Mouse (Mus musculus) liver, postnatal 0 days (tissue): Measurements from ENCODE around the gene Plcl2. TPM values are rescaled to one million over a fixed set of nuclear protein-coding genes. Genes with fewer than 3 reads are reported as not detected.

ENCODE experiments used
- ATAC-seq: fragments of 200-750 bp; cut with Nextera tagmentation; 2 replicates; pipeline ENCODE4 v1.8.0; 2017; ENCODE audit warnings: mild to moderate bottlenecking, moderate library complexity
- DNase-seq: peaks from one replicate; pipeline ENCODE4 v3.0.0-alpha.2; 2016
- H3K27ac ChIP-seq: fragments of 300-500 bp; sonication (generic); 2 replicates; pipeline ENCODE4 v1.5.1; 2014; ENCODE audit warnings: antibody characterized with exemption, moderate library complexity, mild to moderate bottlenecking, low read depth
- H3K27me3 ChIP-seq: fragments of 300-500 bp; sonication (generic); 2 replicates; pipeline ENCODE4 v1.6.1; 2014; ENCODE audit warnings: low read length, control low read depth, mixed read lengths; ENCODE audit not compliant: insufficient read depth
- H3K36me3 ChIP-seq: fragments of 300-500 bp; sonication (generic); replicated peaks from 2 replicates; pipeline ENCODE4 v1.6.1; 2014; ENCODE audit warnings: mild to moderate bottlenecking, control low read depth, low read length, moderate library complexity, mixed read lengths; ENCODE audit not compliant: insufficient read depth
- H3K4me1 ChIP-seq: fragments of 300-500 bp; sonication (generic); 2 replicates; pipeline ENCODE4 v1.6.1; 2014; ENCODE audit warnings: antibody characterized with exemption, mild to moderate bottlenecking, control low read depth; ENCODE audit not compliant: insufficient read depth
- H3K4me2 ChIP-seq: fragments of 300-500 bp; sonication (generic); 2 replicates; pipeline ENCODE4 v1.6.1; 2014; ENCODE audit warnings: low read depth, mild to moderate bottlenecking, low read length, moderate library complexity, mixed read lengths
- H3K4me3 ChIP-seq: fragments of 300-500 bp; sonication (generic); 2 replicates; pipeline ENCODE4 v1.5.1; 2014; ENCODE audit warnings: low read depth, low read length
- H3K9ac ChIP-seq: fragments of 300-500 bp; sonication (generic); replicated peaks from 2 replicates; pipeline ENCODE4 v1.6.1; 2014; ENCODE audit warnings: mild to moderate bottlenecking, moderate library complexity
- H3K9me3 ChIP-seq: fragments of 300-500 bp; sonication (generic); 2 replicates; pipeline ENCODE4 v1.6.1; 2016; ENCODE audit warnings: mild to moderate bottlenecking, control low read depth, low read length, mixed read lengths
- CTCF ChIP-seq: sonication (generic); IDR thresholded peaks from 2 replicates; pipeline ENCODE4 v1.5.1; 2016; ENCODE audit warnings: antibody characterized with exemption, low read depth
- EP300 ChIP-seq: IDR thresholded peaks from 2 replicates; pipeline ENCODE4 v1.6.1; 2016; ENCODE audit warnings: antibody characterized with exemption, low read depth, mild to moderate bottlenecking
- WGBS: fragments of 180-500 bp; shearing (Covaris S2); extraction: QIAGEN DNeasy Blood & Tissue Kit; methylation state at CpG from one replicate; pipeline ENCODE4 v1.1.7; 2014; ENCODE audit not compliant: insufficient replicate concordance; 5-methylcytosine and 5-hydroxymethylcytosine counted together
- polyA plus RNA-seq: library from polyadenylated mRNA; unstranded; fragments of >200 nt; fragmentation: Nextera tagmentation; extraction: Ambion mirVana; gene quantifications from 2 replicates; pipeline ENCODE4 v1.2.1, GENCODE M21; 2015

Gene Plcl2
- polyA plus RNA-seq, 1 experiment from 2014 or later, result 1.9 TPM

GRCm38 (mm10) chr17:50677334-50677733 is 168.1 kb downstream of the Plcl2 start:
- Histone ChIP-seq H3K27ac (no peak overlapping the region), H3K9ac (no peak overlapping the region)
- ATAC-seq, result no peak

GRCm38 (mm10) chr17:50677978-50678712 is 168.9 kb downstream of the Plcl2 start:
- no peaks in the 10 kb centered on the region for H3K9me3 ChIP-seq
- H3K4me1 ChIP-seq, result peaks cover 3% of the 10 kb centered on the region; the same call in 1 of the 2 replicates
- no peaks in the 10 kb centered on the region for H3K27me3 ChIP-seq
- peak overlapping the region; percentile 11; the same call in 1 of the 2 replicates for H3K4me2 ChIP-seq
- no peak for TF ChIP-seq EP300
- TF ChIP-seq CTCF, result no peak
- H3K36me3 ChIP-seq, result no peaks in the 10 kb centered on the region
- no peak overlapping the region for H3K9ac ChIP-seq
- WGBS, result 35% methylated on average over 10 of the region's 10 CpGs
- no peak overlapping the region for H3K27ac ChIP-seq
- H3K4me3 ChIP-seq, result no peak overlapping the region
- peak; percentile 23; the same call in 1 of the 2 replicates for ATAC-seq
- no peak for DNase-seq

More at GRCm38 (mm10) chr17:50677334-50677733, 168.1 kb downstream of the Plcl2 start:
- Histone ChIP-seq H3K27me3 (no peaks in the 10 kb centered on the region), H3K9me3 (no peaks in the 10 kb centered on the region), H3K4me3 (no peak overlapping the region), H3K4me2 (no peak overlapping the region), H3K4me1 (peaks cover 3% of the 10 kb centered on the region; the same call in 1 of the 2 replicates), H3K36me3 (no peaks in the 10 kb centered on the region)
- TF ChIP-seq EP300 (no peak), CTCF (no peak)
- 88% methylated on average over 14 of the region's 14 CpGs for WGBS
- DNase-seq, result no peak

GRCm38 (mm10) chr17:50678748-50679147 is 169.5 kb downstream of the Plcl2 start:
- no peak overlapping the region for H3K4me3 ChIP-seq
- H3K9me3 ChIP-seq, result no peaks in the 10 kb centered on the region
- WGBS, result 63% methylated on average over 2 of the region's 2 CpGs
- no peak for ATAC-seq
- no peaks in the 10 kb centered on the region for H3K36me3 ChIP-seq
- DNase-seq, result no peak
- no peak for TF ChIP-seq EP300
- TF ChIP-seq CTCF, result no peak
- no peaks in the 10 kb centered on the region for H3K27me3 ChIP-seq
- peaks cover 3% of the 10 kb centered on the region; the same call in 1 of the 2 replicates for H3K4me1 ChIP-seq
- H3K27ac ChIP-seq, result no peak overlapping the region
- no peak overlapping the region for H3K4me2 ChIP-seq
- H3K9ac ChIP-seq, result no peak overlapping the region

GRCm38 (mm10) chr17:50679613-50680534 is 170.7 kb downstream of the Plcl2 start:
- Histone ChIP-seq H3K27me3 (no peaks in the 10 kb centered on the region), H3K9me3 (no peaks in the 10 kb centered on the region), H3K4me3 (no peak overlapping the region), H3K27ac (no peak overlapping the region), H3K4me1 (peaks cover 3% of the 10 kb centered on the region; the same call in 1 of the 2 replicates), H3K36me3 (no peaks in the 10 kb centered on the region), H3K4me2 (no peak overlapping the region), H3K9ac (no peak overlapping the region)
- 84% methylated on average over 12 of the region's 12 CpGs for WGBS
- DNase-seq, result no peak
- ATAC-seq, result no peak
- TF ChIP-seq EP300, result no peak

GRCm38 (mm10) chr17:50682696-50683095 is 173.5 kb downstream of the Plcl2 start:
- H3K27me3 ChIP-seq, result no peaks in the 10 kb centered on the region
- TF ChIP-seq CTCF (no peak), EP300 (no peak)
- ATAC-seq (no peak), DNase-seq (peak; percentile 9)
- H3K4me2 ChIP-seq, result no peak overlapping the region
- no peak overlapping the region for H3K9ac ChIP-seq
- H3K4me3 ChIP-seq, result no peak overlapping the region
- H3K9me3 ChIP-seq, result no peaks in the 10 kb centered on the region
- H3K27ac ChIP-seq, result no peak overlapping the region
- H3K36me3 ChIP-seq, result no peaks in the 10 kb centered on the region; the same call in 1 of the 2 replicates
- H3K4me1 ChIP-seq, result no peaks in the 10 kb centered on the region
- WGBS, result 76% methylated on average over 3 of the region's 3 CpGs
